Mouse (Mus musculus) common myeloid progenitor, adult 5-6 weeks (primary cell): ENCODE data around the gene Atp2b2. TPM values are rescaled to one million over a fixed set of nuclear protein-coding genes. Genes with fewer than 3 reads are reported as not detected.
A peak's percentile ranks its signal among the peaks of the same experiment; 100 is the strongest.

Experiments used
- ATAC-seq: replicated peaks from 2 replicates; pipeline ENCODE4 v1.8.0; 2016; ENCODE audit warnings: low read depth, mild to moderate bottlenecking, moderate TSS enrichment, inconsistent platforms; ENCODE audit not compliant: poor library complexity, severe bottlenecking
- total RNA-seq: library from RNA; stranded (forward); fragments of 200-1000, 187-1606 nt; gene quantifications from 2 replicates; pipeline ENCODE4 v1.2.3, GENCODE M21; 2017

The Atp2b2 gene
- total RNA-seq, result not detected in 2 replicates

DNA sequence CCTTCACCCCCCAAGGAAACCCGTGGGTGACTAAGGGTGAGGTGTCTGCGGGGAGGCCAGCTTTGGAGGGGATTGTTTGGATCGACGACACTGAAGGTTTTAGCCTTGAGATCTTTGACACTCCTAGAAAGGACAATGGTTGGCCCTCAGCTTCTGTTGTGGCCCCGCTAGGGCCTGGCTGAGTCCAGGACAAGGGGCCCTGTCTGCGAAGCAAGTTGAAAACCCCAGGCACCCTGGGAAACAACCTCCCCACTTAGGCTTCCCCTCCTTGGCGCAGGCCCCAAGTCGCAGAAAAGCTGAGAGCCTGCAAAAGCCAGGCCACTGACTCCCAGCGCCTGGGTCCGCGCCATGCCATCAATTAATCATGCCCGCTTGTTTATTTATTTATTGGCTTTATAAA lies at the start of gene Atp2b2:
Atp2b2 (minus strand) TSS at position 282 of the 400 bp plus-strand sequence.
- no peak for ATAC-seq

DNA sequence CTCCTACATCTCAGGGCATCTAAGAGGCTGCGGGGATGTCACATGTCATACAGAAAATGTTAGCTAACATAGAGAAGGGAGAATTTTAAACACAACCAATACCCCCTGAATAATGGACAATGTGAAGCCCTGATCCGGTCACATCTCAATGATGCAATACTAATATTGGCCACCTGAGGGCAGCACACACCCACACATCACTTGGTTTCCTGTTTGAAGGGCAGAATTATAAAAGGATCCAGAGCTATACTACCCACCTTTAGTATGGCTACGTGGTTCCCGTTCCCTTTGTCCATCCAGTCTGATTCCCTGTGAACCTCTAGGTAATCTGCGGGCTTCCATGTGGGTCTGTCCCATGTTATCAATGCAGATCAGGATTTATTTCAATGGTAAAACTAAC lies 47.2 kb upstream of the Atp2b2 start:
- peak; percentile 78 for ATAC-seq

DNA sequence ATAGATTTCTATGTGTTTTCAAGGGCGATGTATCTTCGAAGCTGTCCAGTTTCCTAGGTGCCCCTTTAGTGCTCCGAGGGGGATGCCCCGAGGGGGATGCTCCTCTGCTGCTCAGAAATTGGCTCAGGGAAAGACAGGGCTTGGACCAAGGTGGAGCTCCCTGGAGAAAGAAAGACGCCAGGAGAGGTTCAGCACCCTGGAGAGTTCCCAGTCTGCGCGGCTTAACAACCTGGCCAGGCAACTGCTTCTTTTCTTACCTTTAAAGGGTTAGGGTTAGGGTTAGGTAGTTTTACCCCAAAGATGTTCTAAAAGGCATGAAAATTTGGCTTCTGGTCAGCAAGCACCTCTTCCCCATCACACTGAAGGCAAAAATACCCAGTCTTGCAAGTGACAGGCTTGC lies 44.7 kb upstream of the Atp2b2 start:
- 0 out of 2 replicates have a peak, but pooled peaks have one; percentile 39 for ATAC-seq

DNA sequence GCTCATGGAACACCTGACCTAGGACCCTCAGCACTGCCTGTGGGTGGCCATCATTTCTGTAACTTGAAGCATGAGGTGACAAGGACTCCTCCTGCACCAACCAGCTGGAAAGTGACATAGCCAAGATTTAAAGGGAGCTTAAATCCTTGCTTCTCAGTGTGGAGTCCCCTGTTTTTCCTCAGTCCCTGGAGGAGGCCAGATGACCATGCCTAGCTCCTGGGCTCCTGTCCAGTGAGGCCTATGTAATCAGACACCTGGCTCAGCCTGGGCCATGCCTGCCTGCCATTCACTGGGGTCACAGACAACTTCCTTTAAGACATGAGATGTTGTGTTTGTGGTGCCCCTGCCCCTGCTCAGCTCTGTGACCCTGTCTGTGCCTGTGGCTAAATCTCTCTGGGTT lies 36.1 kb upstream of the Atp2b2 start:
- no peak for ATAC-seq

DNA sequence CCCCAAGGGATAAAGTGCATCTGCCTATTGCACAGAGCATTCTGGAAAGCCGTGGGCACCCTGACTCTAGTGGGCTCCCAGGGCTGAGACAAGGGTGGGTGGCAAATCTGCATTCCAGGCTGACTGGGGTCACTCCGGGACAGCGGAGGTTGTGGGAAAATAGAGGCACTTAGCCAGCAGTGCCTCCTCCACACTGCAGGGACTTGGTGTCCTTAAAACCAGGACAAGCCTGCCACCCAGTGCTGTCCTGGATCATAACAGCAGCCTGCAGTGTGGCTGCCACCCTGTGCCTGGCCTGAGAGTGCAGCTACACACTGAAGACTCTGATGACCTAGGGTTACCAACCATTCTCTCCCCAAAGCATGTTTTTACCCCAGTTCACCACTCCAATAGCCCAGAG lies 34.1 kb upstream of the Atp2b2 start:
- ATAC-seq, result no peak

DNA sequence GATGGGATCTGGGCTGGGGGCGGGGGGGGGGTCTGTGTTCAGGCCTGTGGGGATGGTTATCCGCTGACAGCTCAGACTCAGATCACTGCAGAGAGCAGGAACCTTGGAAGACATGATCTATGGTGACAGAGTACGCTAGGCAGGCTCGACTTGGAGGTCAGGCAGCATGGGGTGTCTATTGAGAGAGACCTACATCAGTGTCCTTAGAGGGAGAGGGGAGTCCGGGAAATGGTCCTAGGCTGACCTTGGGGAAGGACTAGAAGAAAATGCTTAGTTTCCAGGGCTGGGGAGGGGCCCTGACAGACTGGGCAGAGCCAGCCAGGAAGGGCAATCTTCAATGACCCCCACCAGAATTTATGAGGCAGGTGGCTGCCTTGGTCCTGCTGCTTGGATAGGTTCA lies 33.6 kb upstream of the Atp2b2 start:
- no peak for ATAC-seq

DNA sequence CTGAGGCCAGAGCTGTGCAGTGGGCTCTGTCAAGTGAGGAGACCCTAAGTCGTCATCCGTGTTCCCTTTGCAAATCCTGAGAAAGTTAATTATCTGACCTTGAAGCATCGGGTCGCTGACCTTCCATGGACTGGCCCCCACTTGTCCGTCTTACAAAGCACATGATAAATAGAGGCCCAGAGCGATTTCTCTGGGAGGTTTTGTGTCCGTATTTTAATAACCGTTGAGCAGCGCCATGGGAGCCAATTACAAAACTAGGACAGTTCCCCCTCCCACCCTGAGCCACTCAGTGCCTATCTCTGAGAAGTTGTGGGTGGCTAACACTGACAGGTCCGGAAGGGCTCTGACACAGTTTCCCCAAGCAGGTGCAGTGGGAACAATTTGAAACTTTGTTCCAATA lies 32.5 kb upstream of the Atp2b2 start:
- no peak for ATAC-seq

DNA sequence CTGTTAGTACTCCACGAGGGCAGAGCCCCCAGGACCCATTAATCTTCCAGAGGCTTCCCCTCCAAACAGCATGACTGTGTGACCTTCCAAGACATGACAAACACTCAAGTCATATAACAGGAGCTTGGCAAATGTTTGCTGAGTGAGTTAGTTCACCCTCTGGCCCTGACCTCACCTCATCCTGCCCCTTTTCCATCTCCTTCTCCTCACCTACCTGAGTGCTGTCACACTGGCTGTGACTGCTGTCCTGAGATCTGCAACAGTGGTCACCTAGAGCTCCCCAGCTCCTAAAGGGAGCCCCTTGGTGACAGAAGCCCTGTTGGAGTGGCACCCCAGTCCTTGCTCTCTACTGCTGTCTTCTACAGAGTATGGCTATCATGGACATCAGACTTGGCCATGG lies 31.8 kb upstream of the Atp2b2 start:
- no peak for ATAC-seq

DNA sequence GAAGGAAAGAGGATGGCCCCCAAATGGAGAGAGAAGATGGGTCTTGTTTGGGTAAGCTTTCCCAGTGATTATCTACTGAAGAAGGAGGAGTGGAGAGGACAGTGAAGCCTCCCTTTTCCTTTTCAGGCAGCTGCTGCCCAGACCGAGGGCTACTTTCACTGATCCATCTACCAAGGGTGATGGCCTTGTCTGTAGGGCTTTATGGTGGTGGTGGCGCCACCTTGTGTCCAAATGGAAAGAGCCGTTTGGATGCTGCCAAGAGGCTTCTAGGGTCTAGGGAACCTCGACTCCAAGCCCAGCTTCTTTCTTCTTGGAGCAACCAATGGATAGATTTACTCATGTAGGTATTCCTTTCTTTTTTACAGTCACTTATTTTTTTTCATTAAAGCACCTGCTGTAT lies 29.2 kb upstream of the Atp2b2 start:
- peak; percentile 72; the same call in 1 of the 2 replicates for ATAC-seq

DNA sequence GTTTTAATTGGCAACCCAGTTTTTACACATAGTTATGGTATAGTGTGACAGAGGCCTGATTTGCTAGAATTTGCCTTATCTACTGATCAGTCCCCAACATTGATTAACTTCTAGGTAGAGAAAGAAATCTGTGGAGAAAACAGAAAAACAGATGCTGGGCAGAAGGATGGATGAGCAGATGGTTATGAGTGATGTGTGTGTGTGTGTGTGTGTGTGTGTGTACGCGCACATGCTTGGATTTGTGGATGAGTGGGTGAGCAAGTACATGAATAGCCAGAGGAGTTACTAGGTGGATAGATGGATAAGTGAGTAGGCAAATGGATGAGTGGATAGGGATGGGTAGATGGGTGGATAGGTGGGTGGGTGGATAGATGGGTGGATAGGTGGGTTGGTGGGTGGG lies 20.7 kb upstream of the Atp2b2 start:
- ATAC-seq, result no peak

DNA sequence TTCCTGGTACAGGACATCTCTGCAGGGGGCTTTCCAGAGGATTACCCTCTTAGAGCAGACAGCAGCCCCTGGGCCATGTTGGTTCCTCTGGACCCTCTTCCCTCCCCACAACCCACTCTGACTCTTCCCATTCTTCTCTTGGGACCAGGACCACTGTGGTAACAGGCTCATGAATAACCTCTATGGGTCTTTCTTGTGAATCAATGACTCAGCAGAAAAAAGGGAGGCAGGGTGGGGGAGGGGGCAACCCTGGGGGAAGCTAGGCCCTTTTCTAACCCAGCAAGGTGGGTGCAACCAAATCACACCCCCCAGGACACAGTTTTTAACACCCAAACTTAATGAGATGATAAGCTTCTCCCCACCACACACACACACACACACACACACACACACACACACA lies 20.3 kb upstream of the Atp2b2 start:
- no peak for ATAC-seq

DNA sequence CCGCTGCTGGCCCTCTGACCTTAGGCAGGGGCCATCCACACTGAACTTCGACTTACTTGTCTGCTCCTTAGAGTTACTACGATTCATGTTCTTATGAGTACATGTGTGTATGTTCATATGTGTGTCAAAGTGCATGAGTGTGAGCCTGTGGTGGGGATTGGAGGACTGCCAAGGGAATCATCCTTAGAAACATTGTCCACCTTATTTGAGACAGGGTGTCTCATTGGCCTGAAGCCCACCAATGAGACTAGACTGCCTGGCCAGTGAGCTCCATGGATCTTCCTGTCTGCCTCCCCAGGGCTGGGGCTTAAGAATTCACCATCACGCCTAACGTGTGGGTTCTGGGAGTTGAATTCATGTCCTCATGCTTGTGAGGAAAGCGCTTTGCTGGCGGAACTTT lies 16.8 kb upstream of the Atp2b2 start:
- no peak for ATAC-seq

DNA sequence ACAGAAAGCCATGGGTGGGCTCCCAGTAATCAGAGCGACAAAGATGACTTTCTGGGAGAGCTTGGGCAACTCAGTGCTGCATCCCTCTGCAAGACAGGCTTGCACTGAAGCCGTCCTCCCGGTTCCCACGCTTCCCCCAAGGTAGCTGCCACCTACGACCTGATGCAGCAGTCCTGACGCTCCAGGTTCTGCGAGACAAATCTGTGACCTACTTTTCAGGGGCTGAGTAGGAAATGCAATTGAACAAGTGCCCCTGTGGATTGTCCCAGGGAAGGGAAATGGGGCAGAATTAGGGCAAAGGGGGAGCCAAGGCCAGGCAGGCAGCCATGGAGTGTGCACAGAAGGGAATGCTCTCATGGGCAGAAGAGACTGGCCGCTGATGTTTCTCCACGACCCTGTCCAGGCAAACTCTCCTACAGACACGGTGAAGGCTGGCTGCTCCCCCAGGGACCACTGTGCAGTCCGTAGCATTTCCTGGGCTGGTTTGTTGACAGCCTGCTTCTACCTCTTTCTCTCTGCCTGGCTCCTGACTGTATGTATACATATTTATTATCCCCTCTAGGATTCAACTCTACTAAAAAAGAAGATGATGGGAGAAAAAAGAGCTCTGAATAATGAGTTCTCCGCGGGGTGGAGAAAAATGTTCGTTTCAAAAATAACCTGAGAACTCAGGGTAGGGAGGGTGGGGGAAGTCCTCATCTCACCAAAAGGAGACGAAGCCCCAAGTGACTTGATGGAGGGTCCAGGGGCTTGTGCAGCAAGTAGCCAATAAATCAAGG lies 15.8 kb upstream of the Atp2b2 start:
- ATAC-seq, result no peak

DNA sequence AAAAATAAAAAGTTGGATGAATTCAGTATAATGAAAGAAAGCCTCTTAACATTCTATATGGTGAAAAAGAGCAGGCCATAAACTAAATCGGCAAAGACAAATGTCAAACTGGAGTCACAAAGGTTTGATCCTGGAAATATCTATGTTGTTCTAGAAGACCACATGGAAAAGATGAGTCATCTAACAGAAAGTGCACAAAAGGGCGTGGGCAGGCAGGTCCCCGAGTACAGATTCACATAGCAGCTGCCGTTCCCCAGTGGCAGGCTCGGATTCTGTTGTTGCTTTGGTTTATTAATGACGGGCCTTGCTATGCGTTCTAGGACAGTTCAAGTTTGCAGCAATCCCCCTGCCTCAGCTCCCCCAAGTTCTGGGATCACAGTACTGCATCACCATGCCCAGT lies 12.9 kb upstream of the Atp2b2 start:
- no peak for ATAC-seq

DNA sequence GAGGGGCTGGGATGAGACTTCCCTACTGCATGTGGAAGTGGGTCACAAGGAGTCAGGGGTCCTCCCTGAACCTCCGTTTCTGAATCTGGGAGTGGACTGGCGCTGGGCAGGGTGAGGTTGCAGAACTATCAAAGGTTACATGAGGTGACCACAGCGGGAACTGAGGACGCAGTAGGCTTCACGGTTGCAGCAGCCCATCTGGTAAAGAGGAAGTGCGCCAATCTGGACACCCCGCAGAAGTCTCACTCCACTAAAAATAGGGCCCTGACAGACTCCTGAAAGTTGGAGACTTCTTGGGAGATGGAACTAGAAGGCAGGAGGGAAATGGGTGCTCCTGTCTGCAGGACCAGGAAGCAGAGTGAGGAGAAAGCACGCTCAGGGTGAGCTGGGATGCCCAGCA lies 2.5 kb upstream of the Atp2b2 start:
- ATAC-seq, result peak; percentile 50

DNA sequence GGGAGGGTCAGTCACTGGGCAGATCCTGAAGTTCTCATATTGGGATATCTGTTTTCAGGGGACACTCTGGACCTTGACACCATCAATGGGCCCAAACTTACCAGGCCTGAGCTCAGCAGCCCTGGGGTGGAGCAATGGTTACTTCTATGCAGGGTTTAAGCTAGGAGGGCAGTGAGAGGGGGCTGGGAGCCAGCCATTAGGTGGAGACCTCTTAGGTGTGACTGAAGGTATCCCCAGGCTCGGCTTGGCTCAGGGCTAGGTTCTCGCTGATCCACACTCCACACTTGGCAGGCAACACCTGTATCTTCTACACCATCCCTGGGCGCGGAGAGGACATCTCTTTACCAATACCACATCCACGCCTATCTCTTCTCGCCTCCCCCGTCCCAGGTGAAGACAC lies 423 bp upstream of the Atp2b2 start:
- no peak for ATAC-seq

DNA sequence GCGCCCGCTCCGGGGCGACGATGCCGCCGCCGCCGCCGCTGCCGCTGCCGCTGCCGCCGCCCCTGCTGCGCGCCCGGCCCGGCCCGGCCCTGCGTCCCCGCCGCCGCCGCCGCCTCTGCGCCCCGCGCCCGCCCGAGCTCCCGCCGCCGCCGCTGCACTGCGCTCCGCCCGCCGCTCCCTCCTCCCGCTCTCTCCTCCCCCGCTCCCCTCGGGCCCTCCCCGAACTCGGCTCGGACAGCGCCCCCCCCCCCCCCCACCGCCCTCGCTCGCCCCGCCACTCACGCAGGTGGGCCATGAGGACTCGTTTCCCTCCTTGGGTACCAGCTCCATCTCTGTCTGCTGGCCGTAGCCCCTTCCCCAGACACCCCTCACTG lies 515 bp downstream of the Atp2b2 start:
- ATAC-seq, result no peak

DNA sequence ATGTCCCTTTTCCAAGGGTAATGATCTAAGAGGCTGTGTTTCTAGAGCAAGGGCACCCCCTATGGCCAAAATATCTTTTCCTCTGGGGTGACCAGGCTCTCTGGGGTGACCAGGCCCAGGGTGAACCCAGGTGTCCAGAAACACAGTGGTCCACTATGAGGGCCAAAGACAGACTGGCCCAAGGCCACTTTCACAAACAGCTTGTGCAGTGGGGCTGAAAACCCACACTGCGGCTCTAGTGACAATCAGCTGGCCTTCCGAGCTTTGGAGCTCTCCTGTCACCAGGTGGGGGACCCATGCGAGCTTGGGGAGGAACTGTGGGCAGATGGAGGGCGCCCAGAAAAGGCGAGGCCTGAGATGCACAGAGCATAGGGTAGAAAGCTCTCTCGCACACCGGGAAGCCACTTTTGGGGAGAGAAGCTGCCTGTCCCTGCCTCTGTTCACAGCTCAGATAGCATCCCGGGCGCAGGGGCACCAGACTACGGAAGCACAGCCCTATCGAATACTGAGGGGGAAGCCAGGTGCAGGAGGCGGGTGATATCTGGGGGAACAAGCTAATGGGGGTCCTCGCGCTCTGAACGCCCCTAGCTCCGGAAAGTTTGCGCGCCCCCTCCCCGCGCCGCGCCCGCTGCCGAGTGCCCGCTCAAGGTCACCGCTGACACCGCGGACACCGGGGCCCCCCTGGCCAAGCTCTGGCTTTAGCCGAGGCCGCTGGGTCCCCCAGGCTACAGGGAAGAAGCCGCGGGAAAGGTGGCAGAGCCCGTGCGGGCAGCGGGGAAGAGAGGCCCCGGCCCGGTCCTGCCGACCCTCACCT lies 1.1 kb downstream of the Atp2b2 start:
- ATAC-seq, result no peak

DNA sequence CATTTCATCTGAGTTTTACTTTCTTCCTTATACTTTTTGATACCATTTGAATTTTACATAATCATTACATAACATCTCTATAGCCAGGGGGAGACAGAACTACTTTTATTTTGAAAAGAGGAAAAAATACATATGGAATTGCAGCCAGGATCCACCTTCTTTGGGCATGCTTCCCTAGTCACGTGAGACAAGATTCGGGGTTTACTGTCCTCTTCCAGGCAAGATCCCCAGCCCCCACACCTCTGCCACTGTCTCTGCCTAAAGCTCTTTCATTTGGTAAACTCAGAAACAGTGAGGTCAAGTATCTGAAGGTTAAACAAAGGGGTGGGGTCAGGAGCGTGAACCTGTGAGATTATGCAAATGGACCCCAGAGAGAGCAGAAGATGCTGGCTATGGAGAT lies 6.7 kb downstream of the Atp2b2 start:
- ATAC-seq, result no peak

DNA sequence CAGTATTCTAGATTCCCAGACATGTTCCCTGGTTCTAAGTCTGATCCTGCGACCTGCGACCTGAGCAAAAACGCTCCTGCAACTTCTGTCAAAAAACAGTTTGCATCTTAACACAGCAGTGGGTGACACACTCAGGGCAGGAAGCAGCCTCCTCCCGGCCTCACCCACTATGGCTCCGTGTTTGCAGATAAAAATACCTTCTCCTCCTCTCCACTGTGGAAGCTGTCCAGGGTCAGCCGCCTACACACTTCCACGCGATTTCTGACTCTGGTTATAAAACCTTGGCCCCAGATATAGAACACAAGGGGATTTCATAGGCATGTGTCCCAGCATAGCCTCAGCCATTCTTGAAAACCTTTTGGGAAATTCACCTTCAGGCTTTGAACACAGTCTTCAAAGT lies 9.6 kb downstream of the Atp2b2 start:
- no peak for ATAC-seq

DNA sequence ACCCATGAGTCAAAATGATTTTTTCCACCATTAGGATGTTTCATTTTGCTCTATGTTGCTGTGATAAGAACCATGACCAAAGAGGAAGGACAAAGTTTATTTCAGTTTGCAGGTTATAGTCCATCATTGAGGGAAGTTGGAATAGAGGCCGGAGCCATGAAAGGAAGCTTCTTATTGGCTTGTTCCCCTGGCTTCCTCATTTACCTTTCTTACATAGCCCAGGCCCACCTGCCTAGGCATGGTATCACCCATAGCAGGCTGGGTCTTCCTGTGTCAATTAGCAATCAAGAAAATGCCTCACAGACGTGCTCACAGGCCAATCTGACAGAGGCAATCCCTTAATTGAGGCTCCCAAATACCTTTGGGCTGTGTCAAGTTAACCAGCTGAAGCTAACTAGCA lies 18.6 kb downstream of the Atp2b2 start:
- ATAC-seq, result no peak

DNA sequence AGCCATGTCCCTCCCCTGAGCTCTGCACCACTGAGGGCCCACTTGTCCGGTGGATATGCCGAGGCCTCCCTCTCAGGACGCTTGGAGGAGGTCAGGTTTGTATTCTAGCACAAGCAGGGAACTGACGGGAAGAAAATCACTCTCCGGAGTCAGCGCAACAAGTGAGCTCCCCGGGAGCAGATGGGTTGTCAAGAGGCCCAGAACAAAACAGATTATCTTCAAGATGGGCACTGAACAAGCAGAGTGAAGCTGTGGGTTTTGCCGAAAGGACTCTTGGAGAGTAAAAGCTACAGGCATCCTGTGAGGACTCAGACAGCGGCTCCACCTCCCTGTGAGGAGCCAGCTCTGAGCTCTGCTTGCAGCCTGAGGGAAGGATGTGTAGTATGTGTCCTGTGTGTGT lies 20.3 kb downstream of the Atp2b2 start:
- no peak for ATAC-seq
